Mouse (Mus musculus) liver, embryonic 12.5 days (tissue): ENCODE results near the gene Sdc4. TPM values are rescaled to one million over a fixed set of nuclear protein-coding genes. Genes with fewer than 3 reads are reported as not detected.

Source experiments
- ATAC-seq: fragments of 200-750 bp; cut with Nextera tagmentation; 2 replicates; pipeline ENCODE4 v1.8.0; 2017; ENCODE audit warnings: moderate number of reproducible peaks, mild to moderate bottlenecking, moderate library complexity
- H3K27ac ChIP-seq: fragments of 300-500 bp; sonication (generic); 2 replicates; pipeline ENCODE4 v1.5.1; 2016; ENCODE audit warnings: mild to moderate bottlenecking
- H3K27me3 ChIP-seq: fragments of 300-500 bp; sonication (generic); replicated peaks from 2 replicates; pipeline ENCODE4 v1.6.1; 2016; ENCODE audit warnings: mild to moderate bottlenecking, moderate library complexity
- H3K36me3 ChIP-seq: fragments of 300-500 bp; sonication (generic); 2 replicates; pipeline ENCODE4 v1.6.1; 2016; ENCODE audit warnings: mild to moderate bottlenecking, moderate library complexity
- H3K4me1 ChIP-seq: fragments of 300-500 bp; sonication (generic); 2 replicates; pipeline ENCODE4 v1.6.1; 2016
- H3K4me2 ChIP-seq: fragments of 300-500 bp; sonication (generic); 2 replicates; pipeline ENCODE4 v1.6.1; 2016; ENCODE audit warnings: mild to moderate bottlenecking, moderate library complexity
- H3K4me3 ChIP-seq: fragments of 300-500 bp; sonication (generic); 2 replicates; pipeline ENCODE4 v1.5.1; 2016; ENCODE audit warnings: mild to moderate bottlenecking, moderate library complexity
- H3K9ac ChIP-seq: fragments of 300-500 bp; sonication (generic); 2 replicates; pipeline ENCODE4 v1.6.1; 2016; ENCODE audit warnings: mild to moderate bottlenecking, moderate library complexity
- H3K9me3 ChIP-seq: fragments of 300-500 bp; sonication (generic); replicated peaks from 2 replicates; pipeline ENCODE4 v1.6.1; 2016; ENCODE audit warnings: mild to moderate bottlenecking, moderate library complexity
- WGBS: fragments of 180-500 bp; shearing (Covaris S2); methylation state at CpG from one replicate; pipeline ENCODE4 v1.1.7; 2016; ENCODE audit not compliant: insufficient replicate concordance; 5-methylcytosine and 5-hydroxymethylcytosine counted together
- polyA plus RNA-seq: library from polyadenylated mRNA; unstranded; fragments of >200 nt; fragmentation: Nextera tagmentation; extraction: Ambion mirVana; gene quantifications from 2 replicates; pipeline ENCODE4 v1.2.1, GENCODE M21; 2016

Sdc4 gene
- polyA plus RNA-seq, 1 experiment from 2014 or later = 31.8 TPM

DNA sequence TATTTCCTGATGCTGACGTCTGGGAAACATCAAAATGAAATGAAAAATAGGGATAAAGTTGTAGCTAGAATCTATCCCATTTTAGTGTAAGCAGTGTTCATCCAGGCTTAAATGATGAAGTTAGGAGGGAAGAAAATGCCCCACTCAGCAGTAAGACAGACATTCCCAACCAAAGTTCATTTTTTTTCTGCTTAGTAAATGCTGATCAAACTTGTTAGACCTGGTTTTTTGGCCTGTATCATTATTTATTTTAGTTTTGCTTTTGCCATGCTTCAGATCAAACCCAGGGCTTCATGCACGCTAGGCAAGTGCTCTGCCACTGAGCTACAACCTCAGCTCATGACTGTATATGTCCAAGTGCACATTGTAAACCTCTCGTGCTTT lies 2.4 kb upstream of the Sdc4 start:
- no peak for ATAC-seq
- H3K4me2 ChIP-seq = no peak overlapping the region
- H3K9ac ChIP-seq = no peak overlapping the region
- 44% methylated on average over 3 of the region's 3 CpGs for WGBS
- H3K27me3 ChIP-seq = peaks cover 46% of the 10 kb centered on the region
- H3K36me3 ChIP-seq = no peaks in the 10 kb centered on the region
- 0 out of 2 replicates have a peak, but pooled peaks cover 2% of the 10 kb centered on the region for H3K4me1 ChIP-seq
- H3K9me3 ChIP-seq = no peaks in the 10 kb centered on the region
- no peak overlapping the region for H3K27ac ChIP-seq
- H3K4me3 ChIP-seq = no peak overlapping the region

- 54% methylated on average over 3 of the region's 3 CpGs for WGBS
Observed at GRCm38 (mm10) chr2:164445399-164446085, 1.9 kb upstream of the Sdc4 start.

DNA sequence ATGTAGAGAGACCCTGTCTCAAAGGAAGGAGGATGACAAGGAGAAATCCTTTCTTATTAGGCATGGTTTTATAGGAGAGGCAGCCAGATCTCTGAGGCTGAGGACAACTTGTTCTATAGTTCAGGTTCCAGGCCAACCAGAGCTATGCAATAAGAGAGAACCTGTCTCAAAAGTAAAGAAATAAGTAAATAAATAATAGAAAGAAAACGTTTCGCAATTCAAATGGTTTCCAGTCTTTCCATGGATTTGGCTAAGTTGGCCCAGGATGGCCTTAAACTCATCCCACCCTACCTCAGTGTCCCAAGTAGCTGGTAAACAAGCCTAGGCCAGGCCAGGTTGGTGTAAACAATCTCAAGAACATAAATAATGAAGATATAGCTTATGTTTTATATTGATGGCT lies 1.0 kb upstream of the Sdc4 start:
- no peak overlapping the region for H3K4me2 ChIP-seq
- H3K36me3 ChIP-seq = no peaks in the 10 kb centered on the region
- H3K4me3 ChIP-seq = no peak overlapping the region
- H3K27ac ChIP-seq = no peak overlapping the region
- H3K9me3 ChIP-seq = no peaks in the 10 kb centered on the region
- no peak for ATAC-seq
- H3K27me3 ChIP-seq = peaks cover 59% of the 10 kb centered on the region
- 0 out of 2 replicates have a peak, but pooled peaks cover 4% of the 10 kb centered on the region for H3K4me1 ChIP-seq
- H3K9ac ChIP-seq = no peak overlapping the region
- WGBS = 58% methylated on average over 2 of the region's 2 CpGs

More at GRCm38 (mm10) chr2:164445399-164446085, 1.9 kb upstream of the Sdc4 start:
- H3K36me3 ChIP-seq = no peaks in the 10 kb centered on the region
- no peak overlapping the region for H3K9ac ChIP-seq
- no peaks in the 10 kb centered on the region for H3K9me3 ChIP-seq
- no peak for ATAC-seq
- H3K27me3 ChIP-seq = peaks cover 52% of the 10 kb centered on the region
- no peak overlapping the region for H3K27ac ChIP-seq
- 0 out of 2 replicates have a peak, but pooled peaks cover 4% of the 10 kb centered on the region for H3K4me1 ChIP-seq
- H3K4me2 ChIP-seq = no peak overlapping the region
- H3K4me3 ChIP-seq = no peak overlapping the region

DNA sequence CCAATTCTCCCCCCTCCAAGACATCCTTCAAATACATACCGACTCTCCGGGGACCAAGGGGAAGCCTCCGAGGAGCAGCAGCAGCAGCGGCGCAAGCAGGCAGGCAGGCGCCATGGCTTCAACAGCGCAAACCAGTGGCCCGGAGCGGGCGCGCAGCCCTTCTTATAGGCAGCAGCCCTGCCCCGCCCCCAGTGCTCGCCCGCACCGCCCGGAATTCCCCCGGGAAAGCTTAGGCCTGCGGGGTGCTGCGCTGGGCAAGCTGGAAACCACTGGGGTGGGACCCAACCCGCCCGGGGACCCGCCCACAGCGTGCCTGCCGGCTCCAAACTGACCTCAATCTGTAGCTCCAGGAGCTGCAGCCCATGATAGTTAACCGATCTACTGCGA lies 643 bp downstream of the Sdc4 start:
- H3K27me3 ChIP-seq = peaks cover 61% of the 10 kb centered on the region
- H3K27ac ChIP-seq = no peak overlapping the region
- peak; percentile 78 for ATAC-seq
- H3K9me3 ChIP-seq = no peaks in the 10 kb centered on the region
- under 1% methylated on average over 26 of the region's 26 CpGs for WGBS
- H3K36me3 ChIP-seq = no peaks in the 10 kb centered on the region
- H3K4me1 ChIP-seq = 0 out of 2 replicates have a peak, but pooled peaks cover 4% of the 10 kb centered on the region
- peak overlapping the region; percentile 56 for H3K4me3 ChIP-seq
- peak overlapping the region; percentile 57 for H3K4me2 ChIP-seq
- peak overlapping the region; percentile 62 for H3K9ac ChIP-seq

GRCm38 (mm10) chr2:164442315-164443050 lies 1.2 kb downstream of the Sdc4 start:
- Histone ChIP-seq H3K9ac (peak overlapping the region; percentile 62), H3K36me3 (no peaks in the 10 kb centered on the region), H3K9me3 (no peaks in the 10 kb centered on the region), H3K27ac (no peak overlapping the region), H3K4me1 (0 out of 2 replicates have a peak, but pooled peaks cover 4% of the 10 kb centered on the region), H3K27me3 (peaks cover 65% of the 10 kb centered on the region), H3K4me2 (peak overlapping the region; percentile 57), H3K4me3 (peak overlapping the region; percentile 56)
- ATAC-seq = peak; percentile 16; the same call in 1 of the 2 replicates
- WGBS = 5% methylated on average over 29 of the region's 29 CpGs

DNA sequence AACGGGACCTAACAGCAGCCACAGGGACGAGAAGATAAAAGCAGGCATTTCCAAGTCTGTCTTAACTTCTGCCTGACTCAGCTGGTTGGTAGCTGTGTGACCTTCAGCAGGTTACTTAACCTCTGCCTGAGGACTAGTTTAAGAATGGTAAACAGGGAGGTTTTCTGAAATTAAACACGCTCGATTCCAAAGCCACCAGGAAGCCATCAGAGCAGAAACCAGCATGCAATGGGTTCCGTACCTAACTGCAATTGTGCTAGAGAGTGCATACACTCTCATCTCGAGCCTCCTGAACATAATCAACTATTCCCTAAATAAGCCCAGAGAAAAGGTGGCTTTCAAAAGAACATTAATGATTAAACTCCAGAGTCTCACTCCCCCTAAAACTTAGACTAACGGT lies 2.0 kb downstream of the Sdc4 start:
- WGBS = 25% methylated on average over 7 of the region's 7 CpGs
- peaks cover 71% of the 10 kb centered on the region for H3K27me3 ChIP-seq

GRCm38 (mm10) chr2:164441155-164441554 lies 2.5 kb downstream of the Sdc4 start:
- Histone ChIP-seq H3K4me1 (0 out of 2 replicates have a peak, but pooled peaks cover 4% of the 10 kb centered on the region), H3K9me3 (no peaks in the 10 kb centered on the region), H3K27ac (no peak overlapping the region), H3K27me3 (peaks cover 77% of the 10 kb centered on the region), H3K9ac (no peak overlapping the region), H3K4me2 (peak overlapping the region; percentile 57), H3K4me3 (peak overlapping the region; percentile 56), H3K36me3 (no peaks in the 10 kb centered on the region)
- WGBS = 16% methylated on average over 8 of the region's 8 CpGs
- no peak for ATAC-seq

More for the DNA sequence above, 2.0 kb downstream of the Sdc4 start:
- 0 out of 2 replicates have a peak, but pooled peaks cover 4% of the 10 kb centered on the region for H3K4me1 ChIP-seq
- no peak overlapping the region for H3K27ac ChIP-seq
- ATAC-seq = no peak
- H3K4me3 ChIP-seq = peak overlapping the region; percentile 56
- no peaks in the 10 kb centered on the region for H3K36me3 ChIP-seq
- 0 out of 2 replicates have a peak overlapping the region, but pooled peaks have one; percentile 62 for H3K9ac ChIP-seq
- peak overlapping the region; percentile 57 for H3K4me2 ChIP-seq
- no peaks in the 10 kb centered on the region for H3K9me3 ChIP-seq

- Histone ChIP-seq H3K4me3 (no peak overlapping the region), H3K9ac (no peak overlapping the region), H3K27ac (no peak overlapping the region), H3K4me1 (peaks cover 11% of the 10 kb centered on the region; the same call in 1 of the 2 replicates), H3K27me3 (peaks cover 75% of the 10 kb centered on the region), H3K4me2 (no peak overlapping the region), H3K9me3 (no peaks in the 10 kb centered on the region), H3K36me3 (no peaks in the 10 kb centered on the region)
- WGBS = 58% methylated on average over 5 of the region's 5 CpGs
- no peak for ATAC-seq
Observed at GRCm38 (mm10) chr2:164440314-164440713, 3.4 kb downstream of the Sdc4 start.

DNA sequence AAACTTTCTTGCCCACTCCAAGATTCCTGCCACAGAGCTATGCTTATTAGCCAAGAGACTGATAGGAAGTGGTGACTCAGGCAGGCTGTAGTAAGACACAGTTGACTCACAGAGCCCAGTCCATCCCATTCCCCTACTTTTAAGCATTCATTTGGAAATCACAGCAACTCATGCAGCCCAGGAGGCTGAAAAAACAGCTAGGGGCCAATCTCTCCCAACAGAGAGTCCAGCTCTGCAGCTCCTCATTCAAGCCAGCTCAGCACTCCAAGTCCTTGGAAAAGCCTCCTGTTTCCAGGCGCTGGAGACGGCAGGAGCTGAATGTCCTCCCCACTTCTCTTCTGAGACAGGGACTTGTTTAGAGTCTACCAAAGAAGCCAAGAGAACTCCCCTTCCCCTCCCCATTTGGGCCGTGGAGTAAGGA lies 4.7 kb downstream of the Sdc4 start:
- Histone ChIP-seq H3K4me2 (peak overlapping the region; percentile 20; the same call in 1 of the 2 replicates), H3K4me1 (peaks cover 11% of the 10 kb centered on the region; the same call in 1 of the 2 replicates), H3K27me3 (peaks cover 67% of the 10 kb centered on the region), H3K4me3 (no peak overlapping the region), H3K36me3 (no peaks in the 10 kb centered on the region), H3K9ac (no peak overlapping the region), H3K27ac (no peak overlapping the region), H3K9me3 (no peaks in the 10 kb centered on the region)
- 38% methylated on average over 3 of the region's 3 CpGs for WGBS
- ATAC-seq = no peak

DNA sequence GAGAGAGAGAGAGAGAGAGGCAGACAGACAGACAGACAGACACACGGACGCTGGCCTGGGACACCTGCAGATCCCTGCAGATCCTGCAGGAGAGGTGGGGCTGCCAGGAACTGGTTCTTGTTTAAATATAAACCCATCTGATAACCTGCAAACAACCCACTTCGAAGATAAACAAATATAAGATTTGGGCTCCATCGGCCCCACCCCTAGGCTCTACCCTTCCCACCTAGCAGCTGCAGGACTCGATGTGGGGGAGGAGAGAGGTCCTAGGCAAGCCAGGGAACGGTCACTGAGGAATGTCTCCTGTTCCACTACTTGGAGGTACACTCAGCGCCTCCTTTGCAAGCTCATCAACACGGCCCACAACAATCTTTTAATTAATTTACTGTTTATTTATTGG lies 5.4 kb downstream of the Sdc4 start:
- WGBS = 45% methylated on average over 8 of the region's 8 CpGs
- Histone ChIP-seq H3K9ac (no peak overlapping the region), H3K9me3 (no peaks in the 10 kb centered on the region), H3K27me3 (peaks cover 67% of the 10 kb centered on the region), H3K36me3 (no peaks in the 10 kb centered on the region), H3K4me3 (no peak overlapping the region), H3K4me2 (peak overlapping the region; percentile 38), H3K27ac (0 out of 2 replicates have a peak overlapping the region, but pooled peaks have one; percentile 38), H3K4me1 (peaks cover 13% of the 10 kb centered on the region; the same call in 1 of the 2 replicates)
- ATAC-seq = no peak

DNA sequence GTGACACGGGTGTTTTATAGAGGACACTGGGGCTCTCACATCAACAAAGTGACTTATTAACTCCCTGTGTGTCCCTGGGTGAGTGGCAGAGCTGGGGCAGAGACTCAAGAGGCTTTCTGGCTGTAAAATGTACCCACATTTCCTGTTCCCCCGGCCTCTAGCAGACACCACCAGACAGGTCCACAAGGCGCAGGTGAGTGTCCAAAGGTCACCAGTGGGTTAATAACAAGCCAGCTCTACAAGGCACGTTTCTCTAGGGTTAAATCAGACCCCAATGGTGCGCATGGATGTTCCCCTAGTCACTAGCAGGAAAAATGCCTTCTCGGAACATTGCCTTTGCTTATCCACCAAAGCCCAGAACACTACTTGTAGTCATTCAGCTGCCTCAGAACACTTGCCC lies 6.0 kb downstream of the Sdc4 start:
- Histone ChIP-seq H3K36me3 (no peaks in the 10 kb centered on the region), H3K4me2 (peak overlapping the region; percentile 38), H3K4me3 (no peak overlapping the region), H3K4me1 (peaks cover 18% of the 10 kb centered on the region), H3K27ac (0 out of 2 replicates have a peak overlapping the region, but pooled peaks have one; percentile 38), H3K27me3 (peaks cover 67% of the 10 kb centered on the region), H3K9ac (no peak overlapping the region), H3K9me3 (no peaks in the 10 kb centered on the region)
- ATAC-seq = no peak
- 45% methylated on average over 6 of the region's 6 CpGs for WGBS

- Histone ChIP-seq H3K36me3 (no peaks in the 10 kb centered on the region), H3K9me3 (no peaks in the 10 kb centered on the region), H3K4me1 (peaks cover 21% of the 10 kb centered on the region), H3K4me3 (no peak overlapping the region), H3K27ac (peak overlapping the region; percentile 11), H3K4me2 (peak overlapping the region; percentile 38), H3K9ac (no peak overlapping the region), H3K27me3 (peaks cover 67% of the 10 kb centered on the region)
- ATAC-seq = peak; percentile 13; the same call in 1 of the 2 replicates
- WGBS = 44% methylated on average over 3 of the region's 3 CpGs
Observed at GRCm38 (mm10) chr2:164436961-164437360, 6.7 kb downstream of the Sdc4 start.
